Mouse (Mus musculus) lung, embryonic 14.5 days (tissue): ENCODE results near the gene Rgcc. TPM values are rescaled to one million over a fixed set of nuclear protein-coding genes. Genes with fewer than 3 reads are reported as not detected.

ENCODE experiments used
- ATAC-seq: fragments of 200-750 bp; cut with Nextera tagmentation; 2 replicates; pipeline ENCODE4 v1.8.0; 2017; ENCODE audit warnings: mild to moderate bottlenecking, moderate TSS enrichment, moderate library complexity; ENCODE audit not compliant: insufficient read depth
- DNase-seq: peaks from one replicate; pipeline ENCODE4 v3.0.0-alpha.2; 2015
- H3K27ac ChIP-seq: fragments of 300-500 bp; sonication (generic); 2 replicates; pipeline ENCODE4 v1.5.1; 2014; ENCODE audit warnings: low read depth, mild to moderate bottlenecking, moderate library complexity
- H3K27me3 ChIP-seq: fragments of 300-500 bp; sonication (generic); 2 replicates; pipeline ENCODE4 v1.6.1; 2014; ENCODE audit warnings: low read length, control low read depth; ENCODE audit not compliant: insufficient read depth
- H3K36me3 ChIP-seq: fragments of 300-500 bp; sonication (generic); 2 replicates; pipeline ENCODE4 v1.6.1; 2014; ENCODE audit warnings: control low read depth; ENCODE audit not compliant: insufficient read depth
- H3K4me1 ChIP-seq: fragments of 300-500 bp; sonication (generic); 2 replicates; pipeline ENCODE4 v1.6.1; 2014; ENCODE audit warnings: antibody characterized with exemption, control low read depth; ENCODE audit not compliant: insufficient read depth
- H3K4me2 ChIP-seq: fragments of 300-500 bp; sonication (generic); 2 replicates; pipeline ENCODE4 v1.6.1; 2014; ENCODE audit warnings: mild to moderate bottlenecking
- H3K4me3 ChIP-seq: fragments of 300-500 bp; sonication (generic); 2 replicates; pipeline ENCODE4 v1.5.1; 2014; ENCODE audit warnings: low read depth, low read length
- H3K9ac ChIP-seq: fragments of 300-500 bp; sonication (generic); 2 replicates; pipeline ENCODE4 v1.6.1; 2014
- H3K9me3 ChIP-seq: fragments of 300-500 bp; sonication (generic); 2 replicates; pipeline ENCODE4 v1.6.1; 2016; ENCODE audit warnings: low read depth, low read length, control low read depth
- CTCF ChIP-seq: IDR thresholded peaks from 2 replicates; pipeline ENCODE4 v1.5.1; 2016; ENCODE audit warnings: antibody characterized with exemption, low read depth
- WGBS: fragments of 180-500 bp; shearing (Covaris S2); extraction: QIAGEN DNeasy Blood & Tissue Kit; methylation state at CpG from one replicate; pipeline ENCODE4 v1.1.7; 2014; 5-methylcytosine and 5-hydroxymethylcytosine counted together
- polyA plus RNA-seq: library from polyadenylated mRNA; unstranded; fragments of >200 nt; fragmentation: Nextera tagmentation; extraction: Ambion mirVana; gene quantifications from 2 replicates; pipeline ENCODE4 v1.2.1, GENCODE M21; 2014

The Rgcc gene
- polyA plus RNA-seq, 1 experiment from 2014 or later = 137 TPM

- no peaks in the 10 kb centered on the region for H3K9me3 ChIP-seq
- no peak overlapping the region for H3K9ac ChIP-seq
- no peak for ATAC-seq
- no peak for TF ChIP-seq CTCF
- no peaks in the 10 kb centered on the region for H3K4me1 ChIP-seq
- H3K4me2 ChIP-seq = no peak overlapping the region
- no peaks in the 10 kb centered on the region for H3K27me3 ChIP-seq
- H3K27ac ChIP-seq = no peak overlapping the region
- no peak for DNase-seq
- no peak overlapping the region for H3K4me3 ChIP-seq
- H3K36me3 ChIP-seq = no peaks in the 10 kb centered on the region
- 37% methylated on average over 10 of the region's 10 CpGs for WGBS
Observed at GRCm38 (mm10) chr14:79259062-79259779, 42.2 kb downstream of the Rgcc start.

DNA sequence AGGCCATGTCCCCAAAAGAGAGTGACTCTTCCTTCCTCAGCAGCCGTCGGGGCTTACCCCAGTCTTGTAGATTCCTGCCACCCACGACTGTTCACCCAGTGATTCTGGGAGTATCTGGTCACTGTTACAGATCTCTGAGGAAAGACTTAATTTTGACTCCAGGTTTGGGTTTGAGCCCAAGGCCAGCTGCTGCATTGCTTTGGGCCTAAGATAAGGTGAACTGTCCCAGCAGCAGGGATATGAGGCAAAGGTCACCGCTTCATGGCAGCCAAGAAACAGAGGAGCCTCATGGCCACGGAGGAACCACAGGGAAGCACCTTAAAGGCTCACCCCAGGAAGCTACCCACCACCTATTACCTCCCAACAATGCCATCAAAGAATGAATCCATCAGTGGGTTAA is 44.8 kb downstream of the Rgcc start:
- Histone ChIP-seq H3K4me1 (no peaks in the 10 kb centered on the region), H3K4me2 (no peak overlapping the region), H3K9me3 (no peaks in the 10 kb centered on the region), H3K27me3 (no peaks in the 10 kb centered on the region), H3K4me3 (no peak overlapping the region), H3K9ac (no peak overlapping the region), H3K27ac (no peak overlapping the region), H3K36me3 (no peaks in the 10 kb centered on the region)
- ATAC-seq (no peak), DNase-seq (no peak)
- no peak for TF ChIP-seq CTCF
- 85% methylated on average over 5 of the region's 5 CpGs for WGBS

DNA sequence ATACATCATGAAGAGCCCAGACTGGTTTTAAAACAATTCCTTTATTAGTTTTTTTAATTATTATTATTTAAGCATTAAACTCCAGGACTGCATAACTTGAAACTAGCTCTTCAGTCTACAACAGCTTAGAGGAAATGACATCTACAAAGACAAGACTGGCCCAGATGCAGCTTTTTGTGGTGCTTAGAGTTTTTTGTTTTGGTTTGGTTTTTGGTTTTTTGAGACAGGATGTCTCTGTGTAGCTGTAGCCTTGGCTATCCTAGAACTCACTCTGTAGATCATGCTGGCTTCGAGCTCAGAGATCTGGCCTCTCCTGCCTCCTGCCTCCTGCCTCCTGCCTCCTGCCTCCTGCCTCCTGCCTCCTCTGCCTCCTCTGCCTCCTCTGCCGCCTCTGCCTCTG is 45.7 kb downstream of the Rgcc start:
- Histone ChIP-seq H3K9me3 (no peaks in the 10 kb centered on the region), H3K4me1 (no peaks in the 10 kb centered on the region), H3K27ac (no peak overlapping the region), H3K36me3 (no peaks in the 10 kb centered on the region), H3K4me2 (no peak overlapping the region), H3K9ac (no peak overlapping the region), H3K27me3 (no peaks in the 10 kb centered on the region), H3K4me3 (no peak overlapping the region)
- DNase-seq (no peak), ATAC-seq (no peak)
- TF ChIP-seq CTCF = no peak
- WGBS = 74% methylated on average over 2 of the region's 2 CpGs

DNA sequence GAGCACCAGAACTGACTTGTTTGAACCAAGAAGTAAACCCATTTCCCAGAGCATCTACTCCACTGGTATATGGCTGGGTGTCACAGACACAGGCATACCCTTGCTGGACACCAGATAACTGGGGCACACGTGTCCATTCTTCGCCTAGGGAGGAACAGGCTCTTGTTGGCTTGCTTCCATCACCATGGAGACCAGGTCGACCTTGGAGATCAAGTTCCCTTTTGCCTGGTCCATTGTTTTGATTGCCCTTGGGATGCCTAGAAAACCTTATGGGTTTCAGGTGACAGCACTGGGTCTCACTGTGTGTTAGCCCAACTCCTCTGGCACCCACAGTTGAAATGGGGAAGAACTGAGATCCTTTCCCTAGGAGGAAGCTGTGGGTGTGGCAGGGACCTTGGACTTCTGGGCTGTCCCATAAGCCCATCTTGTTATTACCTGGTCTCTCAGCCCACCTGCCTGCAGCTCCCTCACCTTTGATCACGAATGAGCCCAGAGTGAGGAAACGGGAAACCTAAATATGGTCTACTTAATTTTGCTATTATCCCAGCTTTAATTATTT is 49.6 kb downstream of the Rgcc start:
- Histone ChIP-seq H3K27me3 (no peaks in the 10 kb centered on the region), H3K36me3 (no peaks in the 10 kb centered on the region), H3K27ac (no peak overlapping the region), H3K9me3 (no peaks in the 10 kb centered on the region), H3K4me3 (no peak overlapping the region), H3K9ac (no peak overlapping the region), H3K4me2 (no peak overlapping the region), H3K4me1 (no peaks in the 10 kb centered on the region)
- TF ChIP-seq CTCF = no peak
- 62% methylated on average over 5 of the region's 5 CpGs for WGBS
- ATAC-seq (no peak), DNase-seq (no peak)

DNA sequence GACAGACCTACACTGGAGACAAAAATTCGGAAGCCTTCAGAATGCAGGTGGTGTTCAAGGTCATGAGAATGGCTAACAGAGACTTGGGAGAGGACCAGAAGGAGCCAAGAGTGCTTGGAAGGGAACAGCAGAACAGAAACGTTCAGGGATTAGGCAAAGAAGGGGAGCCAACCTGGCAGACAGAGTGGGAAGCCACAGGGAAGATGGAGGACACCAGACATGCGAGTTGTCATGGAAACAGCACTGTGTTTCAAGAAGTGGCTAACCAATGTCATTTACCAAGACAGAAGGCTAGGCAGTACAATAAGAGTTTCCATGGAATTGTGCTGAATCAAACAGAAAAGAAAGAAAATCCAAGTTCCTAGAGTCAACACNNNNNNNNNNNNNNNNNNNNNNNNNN is 56.9 kb downstream of the Rgcc start:
- no peak for TF ChIP-seq CTCF
- Histone ChIP-seq H3K27ac (no peak overlapping the region), H3K4me1 (no peaks in the 10 kb centered on the region), H3K4me3 (no peak overlapping the region), H3K9ac (no peak overlapping the region), H3K36me3 (no peaks in the 10 kb centered on the region), H3K9me3 (no peaks in the 10 kb centered on the region), H3K27me3 (no peaks in the 10 kb centered on the region), H3K4me2 (no peak overlapping the region)
- ATAC-seq (no peak), DNase-seq (no peak)
- WGBS = 65% methylated on average over 3 of the region's 3 CpGs

DNA sequence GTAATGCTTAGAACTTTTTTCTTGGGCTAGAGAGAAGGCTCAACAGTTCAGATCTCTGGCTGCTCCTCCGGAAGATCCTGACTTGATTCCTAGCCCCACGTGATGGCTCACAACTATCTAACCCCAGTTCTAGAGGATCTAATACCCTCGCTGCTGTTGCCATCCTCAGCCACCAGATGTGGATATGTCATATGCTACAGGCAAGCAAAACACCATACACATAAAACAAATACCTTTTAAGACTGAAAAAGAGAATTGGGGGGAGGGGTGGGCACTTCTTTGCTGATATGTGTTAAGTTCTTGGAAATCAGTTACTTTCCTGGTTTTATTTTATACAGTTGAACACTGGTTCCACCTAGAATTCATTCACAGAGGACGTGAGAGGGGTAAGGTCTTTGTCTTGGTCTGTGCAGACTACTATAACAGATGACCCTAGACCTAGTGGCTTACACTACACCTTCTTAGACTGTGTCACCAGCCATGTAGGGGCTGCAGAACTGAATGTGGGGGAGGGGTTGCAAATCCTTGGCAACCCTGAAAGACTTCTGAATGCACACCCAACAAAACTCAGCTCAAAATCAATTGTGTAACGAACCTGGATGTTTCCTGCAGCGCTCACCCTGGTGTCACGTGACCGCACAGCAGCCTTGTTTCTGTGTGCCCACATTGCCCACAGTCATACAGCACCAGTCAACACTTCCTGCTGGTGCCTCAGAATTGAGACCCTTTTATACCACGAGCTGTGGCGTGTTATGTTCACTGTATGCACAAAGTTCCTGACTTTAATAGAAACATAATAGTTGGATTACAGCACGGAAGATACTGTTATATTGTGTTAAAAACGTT is 58.2 kb downstream of the Rgcc start:
- H3K27ac ChIP-seq = no peak overlapping the region
- no peak overlapping the region for H3K9ac ChIP-seq
- H3K9me3 ChIP-seq = no peaks in the 10 kb centered on the region
- no peak for TF ChIP-seq CTCF
- ATAC-seq (no peak), DNase-seq (no peak)
- 79% methylated on average over 12 of the region's 12 CpGs for WGBS
- no peak overlapping the region for H3K4me2 ChIP-seq
- H3K36me3 ChIP-seq = no peaks in the 10 kb centered on the region
- H3K27me3 ChIP-seq = no peaks in the 10 kb centered on the region
- no peak overlapping the region for H3K4me3 ChIP-seq
- no peaks in the 10 kb centered on the region for H3K4me1 ChIP-seq

DNA sequence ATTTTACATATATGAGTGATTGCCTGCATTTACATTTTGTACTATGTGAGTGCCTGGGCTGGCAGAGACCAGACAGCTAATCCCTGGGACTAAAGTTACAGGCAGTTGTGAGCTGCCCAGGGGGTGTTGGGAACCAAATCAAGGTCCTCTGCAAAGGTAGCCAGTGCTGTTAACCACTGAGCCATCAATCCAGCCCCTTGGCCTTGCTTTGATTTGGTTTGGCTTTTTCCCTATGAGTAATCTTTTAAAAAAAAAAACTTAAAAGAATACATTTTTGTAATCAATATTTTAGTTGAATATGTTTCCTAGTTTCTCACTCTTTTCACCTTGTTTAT is 59.1 kb downstream of the Rgcc start:
- no peaks in the 10 kb centered on the region for H3K9me3 ChIP-seq
- ATAC-seq (no peak), DNase-seq (no peak)
- H3K27ac ChIP-seq = no peak overlapping the region
- no peak overlapping the region for H3K4me2 ChIP-seq
- H3K27me3 ChIP-seq = no peaks in the 10 kb centered on the region
- no peak overlapping the region for H3K9ac ChIP-seq
- H3K4me3 ChIP-seq = no peak overlapping the region
- no peaks in the 10 kb centered on the region for H3K36me3 ChIP-seq
- H3K4me1 ChIP-seq = no peaks in the 10 kb centered on the region
- no peak for TF ChIP-seq CTCF
